Mouse (Mus musculus) E14TG2a.4 (cell line): ENCODE data around the gene Glis3.

ENCODE experiments used
- H3K27me3 ChIP-seq: 2 replicates; pipeline ENCODE4 v1.6.1; 2014; ENCODE audit warnings: low read length, control low read depth; ENCODE audit not compliant: insufficient read depth
- H3K36me3 ChIP-seq: 2 replicates; pipeline ENCODE4 v1.6.1; 2014; ENCODE audit warnings: low read length, control low read depth; ENCODE audit not compliant: insufficient read depth
- H3K4me1 ChIP-seq: replicated peaks from 2 replicates; pipeline ENCODE4 v1.6.1; 2014; ENCODE audit warnings: low read depth, low read length, control low read depth
- H3K4me3 ChIP-seq: replicated peaks from 2 replicates; pipeline ENCODE4 v1.5.1; 2014; ENCODE audit warnings: mild to moderate bottlenecking, low read length
- H3K9me3 ChIP-seq: 2 replicates; pipeline ENCODE4 v1.6.1; 2014; ENCODE audit warnings: low read length, control low read depth
- CTCF ChIP-seq: conservative IDR thresholded peaks from 2 replicates; pipeline ENCODE4 v1.5.1; 2014; ENCODE audit warnings: low read length
- NANOG ChIP-seq: IDR thresholded peaks from 2 replicates; pipeline ENCODE4 v1.6.1; 2014; ENCODE audit warnings: borderline replicate concordance, low read length, mixed read lengths
- POU5F1 ChIP-seq: IDR thresholded peaks from 2 replicates; pipeline ENCODE4 v1.6.1; 2014; ENCODE audit warnings: low read length, borderline replicate concordance

Glis3 gene

DNA sequence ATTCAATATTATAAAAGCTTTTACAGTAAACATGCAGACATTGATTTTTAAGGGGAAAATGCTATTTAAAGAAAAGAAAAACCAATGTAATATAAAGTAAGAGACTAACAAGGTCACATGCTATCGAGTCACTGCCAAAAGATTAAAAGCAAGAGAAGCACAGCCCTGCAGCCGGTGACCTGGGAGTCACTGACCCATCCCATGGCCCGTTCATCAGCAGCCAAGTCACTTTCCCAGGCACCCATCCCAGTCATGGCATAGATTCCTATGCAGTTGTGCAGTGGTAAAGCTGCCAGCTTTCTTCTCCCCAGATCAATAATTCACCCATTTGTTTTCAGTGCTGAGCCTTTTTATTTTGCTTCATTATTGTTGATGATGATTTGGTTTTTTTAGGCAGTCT, 110.0 kb downstream of the Glis3 start:
- Histone ChIP-seq H3K4me1 (peaks cover 49% of the 10 kb centered on the region), H3K27me3 (no peaks in the 10 kb centered on the region), H3K36me3 (no peaks in the 10 kb centered on the region), H3K4me3 (no peak overlapping the region), H3K9me3 (no peaks in the 10 kb centered on the region)
- no peak for TF ChIP-seq NANOG
- TF ChIP-seq POU5F1, result no peak
- no peak for TF ChIP-seq CTCF

DNA sequence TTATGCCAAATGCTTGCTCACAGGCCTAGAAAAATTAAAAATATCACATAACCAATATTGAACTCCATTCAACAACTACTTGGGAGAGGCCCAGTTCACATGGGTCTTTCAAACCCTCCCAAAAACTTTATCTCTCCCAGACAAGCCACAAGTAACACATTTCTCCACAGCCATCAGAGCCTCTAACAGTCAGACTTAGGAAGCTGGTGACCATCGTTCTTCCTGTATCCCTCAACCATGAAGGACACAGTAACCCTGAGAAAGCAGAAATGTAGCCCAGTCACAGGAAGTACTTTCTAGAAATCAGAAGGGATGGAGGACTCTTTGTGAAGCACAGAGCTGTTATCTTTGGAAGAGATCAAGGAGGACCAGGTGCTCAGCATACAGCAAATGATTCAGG, 112.8 kb downstream of the Glis3 start:
- Histone ChIP-seq H3K4me1 (peaks cover 59% of the 10 kb centered on the region), H3K9me3 (no peaks in the 10 kb centered on the region), H3K27me3 (no peaks in the 10 kb centered on the region), H3K36me3 (no peaks in the 10 kb centered on the region), H3K4me3 (no peak overlapping the region)
- TF ChIP-seq CTCF (no peak), POU5F1 (no peak)

GRCm38 (mm10) chr19:28566554-28566953, 113.3 kb downstream of the Glis3 start:
- TF ChIP-seq POU5F1, result no peak
- peak; percentile 75; the same call in 1 of the 2 replicates for TF ChIP-seq NANOG
- Histone ChIP-seq H3K27me3 (no peaks in the 10 kb centered on the region), H3K9me3 (no peaks in the 10 kb centered on the region), H3K4me1 (peaks cover 59% of the 10 kb centered on the region), H3K4me3 (no peak overlapping the region), H3K36me3 (no peaks in the 10 kb centered on the region)

GRCm38 (mm10) chr19:28561697-28562002, 118.2 kb downstream of the Glis3 start:
- Histone ChIP-seq H3K4me1 (peaks cover 86% of the 10 kb centered on the region), H3K4me3 (no peak overlapping the region; the same call in 1 of the 2 replicates), H3K9me3 (no peaks in the 10 kb centered on the region), H3K36me3 (no peaks in the 10 kb centered on the region), H3K27me3 (no peaks in the 10 kb centered on the region)
- TF ChIP-seq CTCF (no peak), POU5F1 (no peak), NANOG (no peak)

DNA sequence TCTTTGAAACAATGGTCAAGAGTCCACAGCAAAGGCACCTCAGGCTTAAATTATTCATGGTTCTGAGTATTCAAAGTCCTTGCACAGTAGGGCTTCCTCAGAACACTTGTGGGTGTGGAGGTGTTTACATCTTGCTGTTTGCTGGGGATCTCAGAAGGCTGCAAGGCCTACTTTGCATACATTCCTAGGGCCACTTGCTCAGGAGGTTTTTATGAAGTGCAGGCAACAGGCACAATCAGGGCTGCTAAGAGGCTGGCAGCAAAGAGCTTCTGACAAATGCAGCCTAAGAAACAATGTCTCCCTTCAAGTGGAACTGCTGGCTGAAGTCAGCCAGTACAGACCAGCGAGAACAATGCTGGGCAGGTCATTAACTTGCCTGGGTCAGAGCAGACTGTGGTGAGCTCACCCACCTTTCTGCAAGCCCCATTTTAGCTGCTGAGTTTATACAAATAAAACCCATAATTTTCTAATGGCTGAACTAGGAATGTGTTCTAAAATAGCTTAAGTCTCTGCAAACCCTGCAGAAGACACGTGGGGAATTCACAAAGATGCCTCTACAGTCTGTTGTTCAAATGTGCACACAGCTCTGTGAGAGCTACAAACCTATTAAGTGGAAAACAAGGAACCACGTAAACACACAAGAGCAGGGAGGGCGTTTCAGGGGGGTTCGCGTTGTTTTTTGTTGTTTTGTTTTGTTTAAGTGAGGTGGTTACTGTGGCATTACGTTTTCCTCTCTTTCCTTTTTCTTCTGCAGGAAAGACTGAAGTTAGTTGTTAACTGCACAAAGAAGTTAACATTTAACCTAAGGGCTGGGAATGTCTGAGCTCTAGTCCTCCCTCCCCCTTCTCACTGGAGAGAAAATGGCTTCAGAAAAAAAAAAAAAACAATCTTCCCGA, 118.8 kb downstream of the Glis3 start:
- H3K9me3 ChIP-seq, result no peaks in the 10 kb centered on the region
- no peaks in the 10 kb centered on the region for H3K36me3 ChIP-seq
- no peaks in the 10 kb centered on the region for H3K27me3 ChIP-seq
- peak overlapping the region; percentile 45 for H3K4me3 ChIP-seq
- H3K4me1 ChIP-seq, result peaks cover 86% of the 10 kb centered on the region
- no peak for TF ChIP-seq CTCF
- peak; percentile 77; the same call in 1 of the 2 replicates for TF ChIP-seq POU5F1
- peak; percentile 100 for TF ChIP-seq NANOG

DNA sequence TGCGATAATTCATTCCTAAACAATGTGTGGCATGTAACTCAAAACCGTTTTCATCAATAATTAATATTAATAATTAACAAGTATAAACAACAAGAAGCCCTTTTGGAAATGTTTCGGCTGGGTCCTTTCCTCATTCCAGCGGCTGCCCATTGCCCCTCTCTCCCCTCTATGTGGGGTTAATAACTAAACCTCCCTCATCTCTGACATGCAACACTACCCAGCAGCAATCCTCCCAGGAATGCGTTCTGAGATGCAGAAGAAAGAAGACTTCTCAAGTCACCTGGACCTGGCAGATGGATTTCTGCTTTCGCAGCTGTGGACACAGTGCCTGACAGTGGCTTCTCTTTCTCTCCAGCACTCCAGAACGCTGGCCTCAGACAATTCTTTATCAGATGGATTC, 120.0 kb downstream of the Glis3 start:
- Histone ChIP-seq H3K9me3 (no peaks in the 10 kb centered on the region), H3K27me3 (no peaks in the 10 kb centered on the region), H3K4me3 (peak overlapping the region; percentile 45; the same call in 1 of the 2 replicates), H3K4me1 (peaks cover 85% of the 10 kb centered on the region), H3K36me3 (no peaks in the 10 kb centered on the region)
- TF ChIP-seq NANOG (no peak), POU5F1 (no peak), CTCF (no peak)

- Histone ChIP-seq H3K9me3 (no peaks in the 10 kb centered on the region), H3K4me3 (peak overlapping the region; percentile 45), H3K27me3 (no peaks in the 10 kb centered on the region), H3K4me1 (peaks cover 85% of the 10 kb centered on the region), H3K36me3 (no peaks in the 10 kb centered on the region)
- TF ChIP-seq CTCF, result no peak
- no peak for TF ChIP-seq POU5F1
- no peak for TF ChIP-seq NANOG
Observed at GRCm38 (mm10) chr19:28559400-28559799, 120.5 kb downstream of the Glis3 start.

DNA sequence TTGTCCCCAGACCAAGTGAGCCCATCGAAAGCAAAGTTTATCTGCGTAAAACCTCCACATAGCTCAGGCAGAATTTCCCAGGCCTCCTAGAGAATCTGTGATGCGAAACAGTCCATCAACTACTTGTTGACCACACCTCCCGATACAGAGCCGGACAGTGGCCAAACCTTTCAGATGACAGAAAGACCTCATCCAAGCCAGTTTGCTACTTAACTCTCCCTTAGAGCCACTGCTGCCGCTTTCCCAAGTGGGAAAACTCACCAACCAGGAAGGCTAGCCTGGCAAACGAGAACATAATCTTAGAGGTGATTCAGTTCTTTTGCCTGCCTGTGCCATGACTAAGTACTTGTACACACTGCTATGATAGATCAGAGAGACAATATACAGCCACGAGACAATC, 121.2 kb downstream of the Glis3 start:
- TF ChIP-seq CTCF, result no peak
- no peak for TF ChIP-seq POU5F1
- no peak for TF ChIP-seq NANOG
- H3K9me3 ChIP-seq, result no peaks in the 10 kb centered on the region
- no peaks in the 10 kb centered on the region for H3K36me3 ChIP-seq
- H3K4me1 ChIP-seq, result peaks cover 84% of the 10 kb centered on the region
- peak overlapping the region; percentile 45; the same call in 1 of the 2 replicates for H3K4me3 ChIP-seq
- no peaks in the 10 kb centered on the region for H3K27me3 ChIP-seq
